Mouse (Mus musculus) heart, adult 11 months (tissue): Measurements from ENCODE around the gene Olfr1259.
A peak's percentile ranks its signal among the peaks of the same experiment; 100 is the strongest.

Experiments used
- DNase-seq: peaks from one replicate; pipeline ENCODE4 v3.0.0; 2022

Gene Olfr1259

DNA sequence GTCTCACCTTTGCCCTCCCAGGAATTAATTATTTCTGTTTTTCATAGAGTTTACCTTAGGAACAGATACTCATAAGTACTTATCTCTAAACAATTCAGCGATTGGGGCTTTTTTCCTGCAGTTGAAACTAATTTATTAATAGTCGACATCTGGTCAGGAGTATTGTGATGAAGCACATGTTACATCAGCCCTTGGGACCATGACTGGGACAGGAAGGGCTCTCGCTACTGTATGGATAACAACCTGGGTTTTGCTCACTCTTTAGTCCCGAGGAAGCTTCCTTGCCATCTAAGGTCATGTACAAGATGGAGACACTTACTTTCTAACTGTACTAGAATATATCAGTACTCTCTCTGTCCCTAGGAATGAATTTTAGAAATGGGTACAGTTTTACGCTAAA, at the start of gene Olfr1259:
TSS of gene Olfr1259 (minus strand) at position 101 of the 400 bp plus-strand sequence.
- DNase-seq = no peak

GRCm38 (mm10) chr2:89990921-89991320, 42.5 kb upstream of the Olfr1259 start, which contains the start of gene Olfr1261:
Olfr1261 (plus strand) TSS chr2:89991221.
- DNase-seq = no peak

DNA sequence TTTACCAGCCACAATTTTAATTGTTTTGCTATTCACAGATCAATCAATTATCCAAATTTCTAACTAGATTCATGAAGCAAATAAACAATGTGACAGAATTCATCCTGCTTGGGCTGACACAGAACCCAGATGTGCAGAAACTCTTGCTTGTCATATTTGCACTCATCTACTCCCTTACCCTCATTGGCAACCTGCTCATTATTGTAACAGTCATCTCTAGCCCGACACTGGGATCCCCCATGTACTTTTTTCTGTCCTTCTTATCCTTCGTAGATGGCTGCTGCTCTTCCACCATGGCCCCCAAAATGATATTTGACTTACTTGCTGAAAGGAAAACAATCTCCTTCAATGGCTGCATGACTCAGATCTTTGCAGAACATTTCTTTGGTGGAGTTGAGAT, 29.2 kb upstream of the Olfr1259 start:
- no peak for DNase-seq

GRCm38 (mm10) chr2:89974184-89974583, 25.7 kb upstream of the Olfr1259 start, which contains the start of gene Olfr1260:
Olfr1260 (plus strand) TSS chr2:89974340.
- no peak for DNase-seq

DNA sequence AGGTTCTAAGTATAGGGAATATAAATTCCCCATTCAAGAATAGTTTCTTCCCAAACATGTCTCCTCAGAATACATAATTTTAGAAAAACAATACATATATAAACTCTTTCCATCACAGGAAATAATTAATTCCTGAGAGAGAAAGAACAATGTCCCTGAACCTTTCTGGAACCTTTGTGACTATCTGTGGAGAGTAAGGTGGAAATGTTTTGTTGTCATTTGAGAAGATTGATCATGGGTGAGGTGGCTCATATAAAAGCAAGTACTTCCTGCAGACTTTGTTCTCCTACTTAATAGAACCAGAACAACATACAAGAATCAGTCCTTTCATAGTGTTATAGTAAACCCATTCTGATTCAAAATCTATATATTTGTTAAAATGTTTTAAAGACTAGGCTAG, 21.5 kb downstream of the Olfr1259 start, which contains the start of gene Olfr1258:
TSS of gene Olfr1258 (plus strand) at position 301 of the 400 bp plus-strand sequence.
- DNase-seq = no peak

- DNase-seq = peak; percentile 59
Measured at GRCm38 (mm10) chr2:89912616-89913015, 35.8 kb downstream of the Olfr1259 start.
